Mouse (Mus musculus) heart, embryonic 15.5 days (tissue): Measurements from ENCODE around the gene Ppp2r5c. TPM values are rescaled to one million over a fixed set of nuclear protein-coding genes. Genes with fewer than 3 reads are reported as not detected.

Experiments
- ATAC-seq: fragments of 200-750 bp; cut with Nextera tagmentation; replicated peaks from 2 replicates; pipeline ENCODE4 v1.8.0; 2017; ENCODE audit warnings: low read depth, moderate TSS enrichment; ENCODE audit not compliant: insufficient number of reproducible peaks, insufficient read depth, low FRiP score
- H3K27ac ChIP-seq: fragments of 300-500 bp; sonication (generic); 2 replicates; pipeline ENCODE4 v1.5.1; 2015; ENCODE audit warnings: mild to moderate bottlenecking, inconsistent platforms
- H3K27me3 ChIP-seq: fragments of 300-500 bp; sonication (generic); 2 replicates; pipeline ENCODE4 v1.6.1; 2015; ENCODE audit warnings: inconsistent platforms
- H3K36me3 ChIP-seq: fragments of 300-500 bp; sonication (generic); 2 replicates; pipeline ENCODE4 v1.6.1; 2015; ENCODE audit warnings: mild to moderate bottlenecking, inconsistent platforms
- H3K4me1 ChIP-seq: fragments of 300-500 bp; sonication (generic); replicated peaks from 2 replicates; pipeline ENCODE4 v1.6.1; 2015; ENCODE audit warnings: inconsistent platforms
- H3K4me2 ChIP-seq: fragments of 300-500 bp; sonication (generic); 2 replicates; pipeline ENCODE4 v1.6.1; 2015; ENCODE audit warnings: inconsistent platforms, mild to moderate bottlenecking, moderate library complexity
- H3K4me3 ChIP-seq: fragments of 300-500 bp; sonication (generic); 2 replicates; pipeline ENCODE4 v1.5.1; 2015; ENCODE audit warnings: mild to moderate bottlenecking, inconsistent platforms
- H3K9ac ChIP-seq: fragments of 300-500 bp; sonication (generic); 2 replicates; pipeline ENCODE4 v1.6.1; 2015; ENCODE audit warnings: mild to moderate bottlenecking, inconsistent platforms
- H3K9me3 ChIP-seq: fragments of 300-500 bp; sonication (generic); replicated peaks from 2 replicates; pipeline ENCODE4 v1.6.1; 2016; ENCODE audit warnings: inconsistent platforms
- WGBS: fragments of 180-500 bp; shearing (Covaris S2); methylation state at CpG from one replicate; pipeline ENCODE4 v1.1.7; 2015; ENCODE audit warnings: mixed read lengths; 5-methylcytosine and 5-hydroxymethylcytosine counted together
- polyA plus RNA-seq: library from polyadenylated mRNA; unstranded; fragments of >200 nt; fragmentation: Nextera tagmentation; extraction: Ambion mirVana; gene quantifications from 2 replicates; pipeline ENCODE4 v1.2.1, GENCODE M21; 2015

Ppp2r5c gene
- polyA plus RNA-seq, 1 experiment from 2014 or later: 117 TPM

DNA sequence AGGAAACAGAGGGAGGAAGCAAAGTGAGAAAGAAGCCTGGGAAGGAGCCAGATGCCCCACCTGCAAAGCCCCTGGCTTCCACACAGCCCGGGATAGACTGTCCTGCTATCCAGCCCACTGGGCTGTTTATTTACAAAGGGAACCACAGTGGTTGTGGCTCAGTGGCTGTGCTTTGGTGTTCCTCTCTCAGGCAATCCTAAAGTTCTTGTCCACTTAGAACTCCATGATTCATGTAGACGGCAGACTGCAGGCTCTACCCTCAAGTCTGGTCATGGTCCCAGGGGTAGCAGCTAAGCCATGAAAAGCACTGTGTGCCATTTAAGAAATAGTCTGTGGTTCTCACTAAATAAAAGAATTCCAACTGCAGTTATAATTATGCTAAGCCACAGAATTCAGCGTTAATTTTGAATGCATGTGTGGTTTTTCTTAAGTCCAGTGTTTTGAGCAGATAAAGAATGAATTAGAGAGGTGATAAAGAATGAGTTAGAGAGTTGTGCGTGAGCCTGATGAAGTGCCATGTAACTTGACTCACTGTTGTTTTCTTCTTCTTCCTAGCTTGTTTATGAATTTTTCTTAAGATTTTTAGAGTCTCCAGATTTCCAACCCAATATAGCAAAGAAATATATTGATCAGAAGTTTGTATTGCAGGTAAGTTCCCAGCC lies 98.3 kb downstream of the Ppp2r5c start:
- H3K36me3 ChIP-seq: peaks cover 35% of the 10 kb centered on the region
- no peak overlapping the region for H3K4me2 ChIP-seq
- H3K4me1 ChIP-seq: peaks cover 16% of the 10 kb centered on the region
- no peak overlapping the region for H3K4me3 ChIP-seq
- H3K27me3 ChIP-seq: no peaks in the 10 kb centered on the region
- H3K9me3 ChIP-seq: no peaks in the 10 kb centered on the region
- no peak overlapping the region for H3K27ac ChIP-seq
- WGBS: 77% methylated on average over 4 of the region's 4 CpGs
- no peak for ATAC-seq
- no peak overlapping the region for H3K9ac ChIP-seq

DNA sequence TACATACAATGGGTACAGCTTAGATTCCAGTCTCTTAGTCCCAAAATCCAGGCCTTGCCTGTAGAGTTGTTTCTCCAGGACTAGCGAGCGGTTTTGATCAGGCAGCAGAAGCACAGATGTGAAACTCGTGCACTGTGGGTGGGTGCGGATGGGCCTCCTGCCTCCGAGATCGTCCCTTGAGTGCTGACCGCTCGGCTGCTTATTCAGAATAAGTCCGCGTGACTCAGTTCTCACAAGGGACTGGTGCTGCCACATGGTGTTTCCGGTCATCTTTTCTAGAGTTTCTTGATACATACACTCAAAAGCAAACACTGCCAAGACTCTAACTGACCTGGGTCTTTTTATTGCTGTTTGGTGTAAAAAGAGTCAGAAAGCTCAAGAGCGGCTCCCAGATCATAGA lies 100.7 kb downstream of the Ppp2r5c start:
- H3K9ac ChIP-seq: no peak overlapping the region
- H3K4me2 ChIP-seq: no peak overlapping the region
- H3K27ac ChIP-seq: no peak overlapping the region
- WGBS: 91% methylated on average over 12 of the region's 12 CpGs
- H3K4me3 ChIP-seq: no peak overlapping the region
- H3K9me3 ChIP-seq: no peaks in the 10 kb centered on the region
- H3K4me1 ChIP-seq: peaks cover 9% of the 10 kb centered on the region; the same call in 1 of the 2 replicates
- H3K27me3 ChIP-seq: no peaks in the 10 kb centered on the region
- peaks cover 53% of the 10 kb centered on the region for H3K36me3 ChIP-seq
- ATAC-seq: no peak

DNA sequence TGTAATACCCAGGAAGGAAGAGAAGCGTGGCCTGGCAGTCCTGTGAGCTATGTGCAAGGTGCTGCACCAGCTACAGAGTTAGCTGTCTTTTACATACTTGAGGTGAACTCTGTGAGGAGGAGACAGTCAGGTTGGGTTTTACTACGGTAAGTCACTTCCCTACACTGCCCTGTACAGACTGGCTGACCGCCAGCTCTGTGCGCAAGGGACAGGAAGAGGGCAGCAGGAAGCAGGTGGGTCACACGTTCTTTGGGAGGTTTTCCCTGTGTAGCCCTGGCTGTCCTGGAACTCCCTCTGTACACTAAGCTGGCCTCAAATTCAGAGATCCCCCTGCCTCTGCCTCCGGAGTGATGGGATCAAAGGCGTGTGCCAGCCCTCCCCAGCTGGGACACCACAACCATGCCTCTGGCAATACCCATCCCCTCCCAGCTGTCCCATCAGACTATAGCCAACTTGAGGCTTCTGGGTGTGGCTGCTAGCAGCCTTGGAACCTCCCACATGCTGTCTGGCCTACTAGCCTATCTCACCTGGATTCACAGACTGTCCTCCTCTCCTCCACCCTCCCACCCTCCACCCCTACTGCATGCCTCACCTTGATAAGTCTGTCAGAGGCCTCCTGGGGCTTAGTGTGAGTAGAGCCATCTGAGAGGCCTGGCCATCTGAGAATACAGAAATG lies 102.7 kb downstream of the Ppp2r5c start:
- H3K4me1 ChIP-seq: peaks cover 8% of the 10 kb centered on the region; the same call in 1 of the 2 replicates
- H3K9ac ChIP-seq: no peak overlapping the region
- H3K9me3 ChIP-seq: no peaks in the 10 kb centered on the region
- peaks cover 73% of the 10 kb centered on the region for H3K36me3 ChIP-seq
- no peak overlapping the region for H3K4me2 ChIP-seq
- no peak overlapping the region for H3K4me3 ChIP-seq
- H3K27ac ChIP-seq: no peak overlapping the region
- 75% methylated on average over 7 of the region's 7 CpGs for WGBS
- H3K27me3 ChIP-seq: no peaks in the 10 kb centered on the region
- ATAC-seq: no peak

DNA sequence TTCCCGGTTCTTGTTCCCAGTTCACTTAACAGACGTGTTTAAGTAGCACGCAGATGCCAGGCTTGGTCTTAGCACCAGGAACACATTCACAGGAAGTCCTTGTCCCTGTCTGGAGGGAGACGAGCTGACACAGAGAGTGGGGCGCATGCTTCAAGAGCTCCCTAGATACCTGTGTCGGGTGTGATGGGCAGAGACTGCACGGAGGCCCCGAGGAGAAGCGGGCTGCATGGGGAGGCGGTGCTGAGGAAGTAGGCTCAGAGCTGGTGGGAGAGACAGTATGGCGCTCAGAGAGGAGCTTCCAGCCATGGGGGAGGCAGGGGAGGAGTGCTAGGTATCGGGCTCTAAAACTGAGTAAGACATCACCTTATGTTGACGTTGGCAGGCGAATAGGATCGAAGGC lies 103.4 kb downstream of the Ppp2r5c start:
- Histone ChIP-seq H3K36me3 (peaks cover 80% of the 10 kb centered on the region), H3K4me3 (no peak overlapping the region), H3K4me1 (peaks cover 7% of the 10 kb centered on the region; the same call in 1 of the 2 replicates), H3K27ac (no peak overlapping the region), H3K9me3 (no peaks in the 10 kb centered on the region), H3K9ac (no peak overlapping the region), H3K4me2 (no peak overlapping the region), H3K27me3 (no peaks in the 10 kb centered on the region)
- WGBS: 92% methylated on average over 15 of the region's 15 CpGs
- no peak for ATAC-seq

DNA sequence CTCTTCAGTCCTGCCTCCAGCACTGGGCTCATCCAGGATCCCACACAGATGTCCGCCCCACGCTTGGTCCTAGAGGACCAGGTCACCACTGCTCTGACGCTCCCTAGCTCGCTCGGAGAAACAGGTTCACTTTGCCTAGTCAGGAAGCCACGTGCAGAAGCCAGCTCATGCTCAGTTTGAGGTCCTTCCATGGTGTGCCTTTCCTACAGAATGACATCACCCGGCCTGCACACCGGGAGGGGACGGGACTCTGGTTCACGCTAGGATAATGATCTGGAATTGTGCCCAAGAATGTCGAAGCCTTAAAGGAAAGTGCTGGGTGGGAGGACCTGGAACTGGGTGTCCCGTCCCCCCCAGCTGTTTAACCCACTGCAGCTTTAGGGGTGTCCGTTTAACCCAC lies 105.2 kb downstream of the Ppp2r5c start:
- no peak for ATAC-seq
- H3K4me2 ChIP-seq: no peak overlapping the region
- H3K27ac ChIP-seq: no peak overlapping the region
- WGBS: 61% methylated on average over 13 of the region's 13 CpGs
- H3K9ac ChIP-seq: no peak overlapping the region
- no peak overlapping the region for H3K4me3 ChIP-seq
- H3K36me3 ChIP-seq: peaks cover 80% of the 10 kb centered on the region
- peaks cover 7% of the 10 kb centered on the region; the same call in 1 of the 2 replicates for H3K4me1 ChIP-seq
- H3K9me3 ChIP-seq: no peaks in the 10 kb centered on the region
- H3K27me3 ChIP-seq: no peaks in the 10 kb centered on the region

DNA sequence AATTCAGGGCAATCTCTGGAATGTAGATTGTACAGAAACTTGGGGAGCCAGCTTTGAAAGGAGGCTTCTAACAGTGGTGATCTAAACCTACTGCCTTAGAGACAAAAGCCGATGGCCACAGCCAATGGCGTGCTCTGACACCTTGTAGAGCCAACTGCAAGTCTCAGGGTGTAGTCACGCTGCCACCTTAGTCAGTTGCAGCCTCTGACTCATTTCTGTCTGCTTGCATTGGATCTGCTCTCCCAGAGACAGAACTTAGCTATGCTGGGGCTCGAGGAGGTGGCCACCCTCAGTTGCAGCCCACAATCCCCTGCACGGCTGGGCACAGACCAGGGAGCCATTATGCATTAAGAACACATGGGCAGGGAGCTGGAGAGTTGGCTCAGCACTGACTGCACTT lies 106.4 kb downstream of the Ppp2r5c start:
- ATAC-seq: no peak
- no peaks in the 10 kb centered on the region for H3K9me3 ChIP-seq
- WGBS: 91% methylated on average over 5 of the region's 5 CpGs

DNA sequence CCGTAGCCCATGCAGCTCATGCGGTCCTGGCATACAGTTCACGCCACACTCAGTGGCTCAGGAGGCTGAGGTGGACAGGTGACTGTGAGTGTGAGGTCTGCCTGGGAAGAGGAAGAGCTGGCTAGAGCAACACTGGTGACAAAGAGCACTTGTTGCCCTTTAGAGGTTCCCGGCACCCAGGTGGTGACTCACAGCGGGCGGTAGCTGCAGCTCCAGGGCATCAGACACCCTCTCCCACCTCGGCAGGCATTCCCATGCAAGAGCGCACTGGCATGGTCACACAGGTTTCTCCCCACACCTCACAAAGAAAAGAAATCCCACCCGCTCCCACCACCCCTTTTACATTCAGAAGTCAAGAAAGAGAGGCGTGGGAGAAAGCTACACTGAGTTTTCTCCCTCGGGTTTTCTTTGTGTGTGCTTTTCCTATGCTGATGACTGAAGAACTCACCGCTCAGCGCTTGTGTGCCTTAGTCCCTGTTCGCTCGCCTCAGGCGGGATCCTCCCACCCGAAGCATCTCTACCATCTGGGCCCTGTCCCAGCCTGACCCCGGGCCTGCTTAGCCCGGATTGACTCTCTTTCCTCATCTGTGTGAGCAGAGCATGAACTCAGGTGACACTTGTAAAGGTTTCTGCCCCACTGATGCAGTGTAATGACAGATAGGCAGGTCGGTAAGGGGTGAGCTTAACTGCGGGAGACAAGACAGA lies 108.8 kb downstream of the Ppp2r5c start:
- no peaks in the 10 kb centered on the region for H3K9me3 ChIP-seq
- no peaks in the 10 kb centered on the region for H3K27me3 ChIP-seq
- H3K27ac ChIP-seq: no peak overlapping the region
- H3K36me3 ChIP-seq: peaks cover 87% of the 10 kb centered on the region
- H3K4me1 ChIP-seq: no peaks in the 10 kb centered on the region
- H3K9ac ChIP-seq: no peak overlapping the region
- WGBS: 89% methylated on average over 21 of the region's 21 CpGs
- H3K4me3 ChIP-seq: no peak overlapping the region
- no peak overlapping the region for H3K4me2 ChIP-seq
- ATAC-seq: no peak

More for the DNA sequence above, 106.4 kb downstream of the Ppp2r5c start:
- Histone ChIP-seq H3K27me3 (no peaks in the 10 kb centered on the region), H3K27ac (no peak overlapping the region), H3K36me3 (peaks cover 82% of the 10 kb centered on the region), H3K4me3 (no peak overlapping the region), H3K4me2 (no peak overlapping the region), H3K9ac (no peak overlapping the region), H3K4me1 (peaks cover 7% of the 10 kb centered on the region; the same call in 1 of the 2 replicates)

DNA sequence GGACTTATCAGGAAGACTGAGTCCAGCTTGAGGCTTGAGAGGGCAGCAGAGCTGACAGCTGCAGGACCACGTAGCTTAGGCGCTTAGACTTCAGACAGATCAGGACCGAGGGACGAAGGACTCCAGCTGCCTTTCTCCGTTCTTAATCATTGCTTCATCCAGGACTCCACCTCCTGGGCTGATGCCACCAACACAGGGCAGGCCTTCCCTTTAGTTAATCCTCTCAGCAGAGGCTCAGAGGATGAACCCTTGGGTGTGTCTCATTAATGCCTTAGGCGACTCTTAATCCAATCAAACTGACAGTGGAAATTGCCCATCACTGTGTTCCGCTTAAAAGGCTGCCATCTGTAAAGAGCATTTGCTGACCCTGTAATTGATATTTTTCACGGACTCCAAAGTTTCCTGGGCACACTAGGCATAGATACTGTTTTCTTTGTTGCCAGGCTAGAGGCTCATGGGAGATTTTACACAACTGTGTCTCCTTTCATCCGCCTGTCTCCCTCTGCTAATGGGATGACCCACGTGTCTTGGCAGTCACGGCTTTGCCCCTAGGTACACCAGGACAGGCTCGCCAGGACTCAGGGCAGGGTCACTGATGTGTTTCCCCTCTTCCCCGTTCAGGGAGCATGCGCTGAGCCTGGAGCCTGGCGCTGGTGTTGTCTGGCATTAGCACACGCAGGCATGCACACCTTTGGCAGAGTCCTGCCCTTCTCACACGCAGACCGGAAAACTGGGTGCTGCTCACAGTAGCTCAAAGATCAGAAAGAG lies 110.1 kb downstream of the Ppp2r5c start:
- no peak overlapping the region for H3K4me2 ChIP-seq
- ATAC-seq: no peak
- no peak overlapping the region for H3K4me3 ChIP-seq
- no peak overlapping the region for H3K9ac ChIP-seq
- WGBS: 87% methylated on average over 18 of the region's 18 CpGs
- H3K9me3 ChIP-seq: no peaks in the 10 kb centered on the region
- H3K36me3 ChIP-seq: peaks cover 89% of the 10 kb centered on the region
- H3K4me1 ChIP-seq: no peaks in the 10 kb centered on the region
- H3K27ac ChIP-seq: no peak overlapping the region
- H3K27me3 ChIP-seq: no peaks in the 10 kb centered on the region

DNA sequence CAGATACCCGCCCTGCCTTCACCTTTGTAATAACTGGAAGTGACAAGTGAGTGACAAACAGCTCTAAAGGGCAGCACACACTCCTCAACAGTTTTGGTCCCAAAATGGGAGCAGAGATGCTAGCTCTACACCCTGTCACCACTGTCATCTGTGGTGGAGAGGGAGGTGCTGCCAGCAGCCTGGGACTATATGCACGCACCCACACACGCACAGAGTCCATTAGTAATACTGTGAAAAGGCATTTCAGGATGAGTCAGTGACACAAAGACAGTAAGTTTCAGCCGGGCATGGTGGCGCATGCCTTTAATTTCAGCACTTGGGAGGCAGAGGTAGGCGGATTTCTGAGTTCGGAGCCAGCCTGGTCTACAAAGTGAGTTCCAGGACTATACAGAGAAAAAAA lies 111.3 kb downstream of the Ppp2r5c start:
- Histone ChIP-seq H3K27me3 (no peaks in the 10 kb centered on the region), H3K4me1 (no peaks in the 10 kb centered on the region), H3K4me3 (no peak overlapping the region), H3K4me2 (no peak overlapping the region), H3K9ac (no peak overlapping the region), H3K27ac (no peak overlapping the region), H3K9me3 (no peaks in the 10 kb centered on the region), H3K36me3 (peaks cover 88% of the 10 kb centered on the region)
- 96% methylated on average over 7 of the region's 7 CpGs for WGBS
- ATAC-seq: no peak

DNA sequence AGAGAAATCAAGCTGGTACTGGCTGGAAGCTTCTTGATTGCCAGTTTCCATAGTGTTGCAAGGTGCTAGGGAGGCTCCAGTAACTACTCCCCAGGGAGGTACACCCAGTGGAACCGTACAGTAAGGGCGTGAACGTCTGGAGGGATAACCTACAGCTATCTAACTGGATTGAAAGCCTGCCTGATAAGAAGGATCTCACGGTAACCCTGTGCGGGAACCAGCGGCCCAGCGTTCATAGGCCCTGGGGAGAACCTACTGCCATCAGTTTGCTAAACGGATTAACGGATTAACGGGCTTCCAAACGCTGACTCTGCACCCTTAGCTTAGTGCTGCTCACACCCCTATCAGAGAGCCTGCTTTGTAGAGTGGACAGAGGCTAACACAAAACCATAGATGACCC lies 116.5 kb downstream of the Ppp2r5c start:
- WGBS: 71% methylated on average over 11 of the region's 11 CpGs
- H3K36me3 ChIP-seq: peaks cover 72% of the 10 kb centered on the region

DNA sequence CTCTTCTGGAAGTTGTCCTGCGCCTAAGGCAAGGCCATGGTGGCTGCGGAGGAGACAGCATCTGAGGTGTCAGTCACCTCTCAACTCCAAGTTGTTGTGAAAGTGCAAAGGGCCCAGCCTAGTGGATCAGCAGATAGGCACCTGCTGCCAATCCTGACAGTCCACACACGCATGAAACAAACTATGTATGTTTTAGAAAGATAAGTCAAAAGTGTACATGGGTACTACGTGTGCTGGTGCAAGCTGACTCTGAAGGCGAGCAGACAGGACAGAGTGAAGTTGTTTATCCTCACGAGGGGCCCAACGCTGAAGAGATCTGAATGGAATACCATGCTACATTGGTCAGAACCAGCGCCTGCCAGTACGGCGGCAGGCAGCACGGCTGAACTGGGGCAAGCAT lies 117.9 kb downstream of the Ppp2r5c start:
- no peak overlapping the region for H3K4me3 ChIP-seq
- no peaks in the 10 kb centered on the region for H3K27me3 ChIP-seq
- no peak overlapping the region for H3K4me2 ChIP-seq
- ATAC-seq: no peak
- no peaks in the 10 kb centered on the region for H3K9me3 ChIP-seq
- no peak overlapping the region for H3K9ac ChIP-seq
- H3K27ac ChIP-seq: no peak overlapping the region
- H3K36me3 ChIP-seq: peaks cover 68% of the 10 kb centered on the region
- 90% methylated on average over 11 of the region's 11 CpGs for WGBS
- H3K4me1 ChIP-seq: no peaks in the 10 kb centered on the region

More for the DNA sequence above, 116.5 kb downstream of the Ppp2r5c start:
- H3K9me3 ChIP-seq: no peaks in the 10 kb centered on the region
- no peak overlapping the region for H3K9ac ChIP-seq
- H3K4me2 ChIP-seq: no peak overlapping the region
- no peak overlapping the region for H3K27ac ChIP-seq
- no peak for ATAC-seq
- H3K4me1 ChIP-seq: no peaks in the 10 kb centered on the region
- no peak overlapping the region for H3K4me3 ChIP-seq
- no peaks in the 10 kb centered on the region for H3K27me3 ChIP-seq
